Mouse (Mus musculus): ENCODE results near the gene Per1.

The Per1 gene

DNA sequence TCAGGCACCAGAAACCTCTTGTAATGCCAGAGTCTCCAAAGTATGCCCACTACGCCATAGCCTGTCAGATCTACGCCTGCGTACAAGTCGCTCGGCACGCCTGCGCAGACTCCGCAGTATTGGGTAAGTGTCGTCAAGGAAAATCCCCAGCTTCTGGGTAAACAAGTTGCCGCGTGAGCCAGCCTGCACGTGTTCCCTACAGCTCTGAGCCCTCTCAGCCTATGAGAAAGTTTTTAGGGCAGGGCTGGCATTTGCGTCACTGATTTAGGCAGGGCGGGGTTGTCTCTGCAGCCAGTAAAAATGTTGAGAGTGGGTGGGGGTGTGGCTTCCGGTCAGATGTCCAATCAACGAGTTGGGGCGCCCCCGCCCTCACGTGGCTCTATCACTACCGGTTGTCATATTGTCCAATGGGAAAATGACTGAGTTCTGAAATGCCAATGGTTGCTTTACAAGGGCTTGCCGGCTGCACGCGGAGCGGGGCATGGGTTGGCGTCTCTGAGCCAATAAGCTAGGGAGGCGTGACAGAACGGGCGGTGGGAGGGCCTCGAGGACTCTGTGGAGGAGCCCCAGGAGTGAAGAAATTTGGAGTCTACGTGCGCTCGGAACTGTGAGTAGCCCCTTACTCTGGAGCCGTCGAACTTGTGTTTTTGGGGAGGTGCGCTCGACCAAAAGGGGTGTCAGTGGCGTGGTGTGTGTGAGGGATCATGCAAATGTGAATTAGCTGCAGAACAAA lies at the start of gene Per1:
Gene Per1 (plus strand): TSS at position 521 of the 733 bp plus-strand sequence.
- DNase-seq, result peak; percentile 99 to 100

GRCm38 (mm10) chr11:69045531-69046394 lies 49.3 kb upstream of the Per1 start, which contains the start of gene Aurkb:
TSS of gene Aurkb (plus strand) at chr11:69045647.
- peak; percentile 64 to 76 for DNase-seq

DNA sequence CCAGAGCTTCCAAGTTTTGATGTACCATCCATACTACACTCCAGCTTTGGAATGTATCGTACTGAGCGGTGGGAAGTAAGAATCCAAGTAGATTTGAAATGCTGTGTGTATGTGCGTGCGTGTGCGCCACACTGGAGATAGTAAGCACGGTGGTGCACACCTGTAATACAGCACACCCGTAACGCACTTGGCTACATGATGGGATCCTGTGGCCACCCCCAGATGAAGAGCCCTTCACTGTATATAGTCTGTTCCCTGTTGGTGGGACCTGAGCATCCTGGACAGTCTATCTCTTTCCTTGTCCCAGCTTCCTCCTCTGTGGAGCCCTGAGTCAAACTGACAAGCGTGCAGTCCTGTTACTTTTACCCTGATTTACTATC lies 48.6 kb upstream of the Per1 start:
- DNase-seq, result no peak

DNA sequence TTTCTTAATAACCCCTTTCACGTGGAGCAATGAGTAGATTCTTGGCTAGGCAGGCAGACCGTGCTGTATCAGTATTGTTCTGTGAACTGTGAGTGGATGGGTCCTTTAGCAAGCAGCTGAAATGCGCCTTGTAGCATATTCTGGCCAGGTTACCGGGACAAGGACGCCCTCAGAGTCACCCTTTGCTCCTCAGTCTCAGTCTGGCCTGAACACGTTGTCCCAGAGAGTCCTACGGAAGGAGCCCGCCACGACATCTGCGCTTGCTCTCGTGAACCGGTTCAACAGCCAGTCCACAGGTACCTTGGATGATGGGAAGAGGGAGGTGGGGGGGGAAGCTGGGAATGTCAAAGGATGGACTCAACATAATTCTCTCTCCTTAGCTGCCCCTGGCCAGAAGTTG lies 47.4 kb upstream of the Per1 start:
- no peak for DNase-seq

- no peak for DNase-seq
Measured at GRCm38 (mm10) chr11:69048151-69048550, 46.9 kb upstream of the Per1 start.

DNA sequence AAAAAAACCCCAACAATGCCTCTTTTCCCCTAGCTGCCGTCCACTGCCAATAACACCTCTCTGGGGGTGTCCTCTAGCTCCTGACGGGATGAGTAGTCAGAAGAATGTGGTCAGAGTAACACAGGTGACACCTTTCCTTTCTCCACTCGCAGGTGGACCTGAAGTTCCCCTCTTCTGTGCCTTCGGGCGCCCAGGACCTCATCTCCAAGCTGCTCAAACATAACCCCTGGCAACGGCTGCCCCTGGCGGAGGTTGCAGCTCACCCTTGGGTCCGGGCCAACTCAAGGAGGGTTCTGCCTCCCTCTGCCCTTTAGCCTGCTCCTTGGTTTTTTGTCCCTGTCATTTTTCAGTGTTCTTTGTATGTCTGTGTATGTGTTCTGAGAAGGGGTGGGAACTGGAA lies 44.3 kb upstream of the Per1 start:
- no peak for DNase-seq

- DNase-seq, result no peak
Measured at GRCm38 (mm10) chr11:69051771-69052170, 43.2 kb upstream of the Per1 start.

GRCm38 (mm10) chr11:69052824-69053421 lies 42.1 kb upstream of the Per1 start:
- DNase-seq, result no peak

GRCm38 (mm10) chr11:69053848-69054247 lies 41.2 kb upstream of the Per1 start:
- DNase-seq, result no peak

GRCm38 (mm10) chr11:69058265-69058664 lies 36.8 kb upstream of the Per1 start:
- no peak for DNase-seq

GRCm38 (mm10) chr11:69058729-69059356 lies 36.2 kb upstream of the Per1 start:
- no peak for DNase-seq

- peak; percentile 94 to 96 for DNase-seq
Measured at GRCm38 (mm10) chr11:69059357-69059974, 35.6 kb upstream of the Per1 start, which contains the start of gene Borcs6. TSS of gene Borcs6 (plus strand) at chr11:69059717.

DNA sequence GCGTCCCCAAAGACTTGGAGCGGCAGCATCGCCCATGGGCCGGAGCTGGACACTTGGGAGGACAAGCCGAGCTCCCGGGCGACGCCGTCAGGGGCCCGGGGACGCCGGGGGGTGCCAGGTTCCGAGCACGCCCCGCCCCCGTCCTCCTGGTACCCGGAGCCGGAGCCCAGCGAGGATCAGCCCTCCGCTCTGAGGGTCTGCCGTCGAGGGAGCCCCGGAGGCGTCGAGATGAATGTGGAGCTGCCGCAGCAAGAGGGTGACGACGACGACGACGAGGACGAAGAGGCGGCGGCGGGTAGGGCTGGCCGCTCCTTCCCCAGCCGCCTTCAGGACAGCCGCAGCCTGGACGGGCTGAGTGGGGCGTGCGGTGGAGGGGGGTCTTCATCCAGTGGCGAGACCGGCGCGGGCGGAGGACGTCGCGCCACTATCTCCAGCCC lies 35.0 kb upstream of the Per1 start:
- no peak for DNase-seq

- no peak for DNase-seq
Measured at GRCm38 (mm10) chr11:69060448-69061254, 34.4 kb upstream of the Per1 start.

DNA sequence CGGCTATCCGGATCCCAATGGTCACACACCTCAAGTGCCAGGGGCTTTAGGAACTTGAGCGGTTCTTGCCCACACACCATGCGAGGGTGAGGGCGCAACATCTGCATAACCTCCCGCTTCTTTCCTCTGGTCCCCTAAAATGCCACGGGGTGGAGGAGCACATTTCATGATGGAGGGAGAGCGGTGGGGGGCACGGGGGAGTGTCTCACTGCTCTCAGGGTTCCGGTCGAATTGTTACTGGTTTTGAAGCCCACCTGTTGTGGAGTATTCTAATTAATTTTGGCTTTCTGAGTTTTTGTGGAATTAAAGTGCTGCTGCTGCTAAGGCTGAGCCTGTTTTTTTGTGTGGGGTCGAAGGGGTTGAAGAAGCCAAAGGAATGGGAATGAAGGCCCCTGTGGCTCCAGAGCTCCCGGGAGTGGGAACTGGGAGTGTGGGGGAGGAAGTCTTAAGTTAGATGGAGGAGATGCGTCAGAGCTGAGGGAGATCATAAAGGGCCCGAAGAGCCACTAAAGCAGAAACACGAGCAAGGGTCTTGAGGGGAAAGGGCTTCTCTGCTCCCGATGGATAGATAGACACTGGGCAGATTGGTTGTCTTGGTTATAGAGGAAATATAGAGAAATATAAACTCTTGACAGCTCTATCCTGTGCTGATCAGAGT lies 33.6 kb upstream of the Per1 start:
- peak in 1 of 2 experiments; percentile 31 for DNase-seq

GRCm38 (mm10) chr11:69062194-69062760 lies 32.7 kb upstream of the Per1 start:
- DNase-seq, result peak in 1 of 2 experiments; percentile 62

DNA sequence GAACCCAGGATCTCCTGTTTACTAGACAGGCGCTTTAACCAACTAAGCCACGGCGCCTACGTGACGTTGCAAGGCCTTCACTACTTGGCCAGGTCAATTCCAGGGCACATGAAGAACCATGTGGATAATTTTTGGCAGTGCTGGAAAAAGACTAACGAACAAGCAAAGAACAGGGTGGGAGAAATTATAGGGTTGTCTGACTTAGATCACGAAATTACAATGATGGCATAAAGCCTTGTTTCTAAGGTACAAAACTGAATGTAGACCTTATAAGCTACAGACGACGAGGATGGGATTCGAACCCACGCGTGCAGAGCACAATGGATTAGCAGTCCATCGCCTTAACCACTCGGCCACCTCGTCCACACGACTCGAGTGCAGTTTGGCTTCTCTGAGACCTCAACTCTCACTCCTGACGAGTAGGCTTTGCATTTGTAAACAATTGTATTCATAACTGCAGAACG lies 32.2 kb upstream of the Per1 start:
- DNase-seq, result peak; percentile 82 to 92

DNA sequence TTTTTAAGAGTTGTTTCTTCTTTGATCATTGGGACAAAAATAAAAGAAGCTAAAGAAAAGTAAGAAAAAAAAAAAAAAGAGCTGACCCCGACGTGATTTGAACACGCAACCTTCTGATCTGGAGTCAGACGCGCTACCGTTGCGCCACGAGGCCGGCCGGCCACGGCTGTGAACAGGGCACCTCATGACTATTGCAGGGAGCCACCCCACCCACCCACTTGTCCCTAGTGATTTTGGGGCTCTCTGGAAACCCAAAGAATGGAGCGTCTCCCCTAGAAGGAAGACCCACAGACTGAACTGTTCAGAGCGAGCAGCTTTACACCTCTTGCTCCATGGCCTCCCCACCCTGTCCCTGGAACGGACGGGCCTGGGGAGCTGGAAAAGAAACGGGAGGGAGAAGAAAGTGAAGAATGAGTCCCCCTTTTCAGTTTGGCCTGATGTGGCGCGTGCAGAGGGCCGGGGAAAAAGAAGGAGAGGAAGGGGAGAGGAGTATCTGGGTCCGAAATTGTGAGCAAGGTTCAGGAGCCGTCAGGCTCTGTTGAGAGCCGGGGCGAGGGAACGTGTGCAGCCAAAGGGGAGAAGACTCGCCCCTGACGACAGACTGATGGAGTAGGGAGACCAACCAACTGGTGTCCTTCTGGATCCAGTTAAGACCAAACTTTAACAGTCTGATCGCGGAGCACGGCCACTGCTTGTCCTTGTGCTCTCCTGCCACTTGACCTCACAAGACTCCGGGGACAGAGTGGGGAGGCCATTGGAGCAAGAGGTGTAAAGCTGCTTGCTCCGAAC lies 31.4 kb upstream of the Per1 start:
- DNase-seq, result peak in 1 of 2 experiments; percentile 64
